Mouse (Mus musculus): Measurements from ENCODE around the gene Rdh11. TPM values are rescaled to one million over a fixed set of nuclear protein-coding genes. Genes with fewer than 3 reads are reported as not detected.

Rdh11 gene
- polyA plus RNA-seq, 1 experiment: 6.0 TPM

- no peak for DNase-seq (ENCODE audit: low read depth in 1 of 2, low spot score in 2 of 2)
- H3K36me3 ChIP-seq (ENCODE audit: control insufficient read depth, insufficient read depth, low read length): no peaks in the 10 kb centered on the region
- peaks cover 6% of the 10 kb centered on the region; the same call in 1 of the 2 replicates for H3K4me1 ChIP-seq (ENCODE audit: control insufficient read depth, insufficient read depth, insufficient read length)
- TF ChIP-seq CTCF (IDR thresholded peaks at IDR 0.05; ENCODE audit: extremely low read depth, insufficient read depth, insufficient read length, insufficient replicate concordance): no peak
- TF ChIP-seq POLR2A (IDR thresholded peaks at IDR 0.05; ENCODE audit: low read depth, low read length): no peak
- no peak overlapping the region for H3K4me3 ChIP-seq (ENCODE audit: extremely low read depth, insufficient read depth, insufficient read length)
- WGBS: 30% methylated on average over 5 of the region's 5 CpGs
- no peak overlapping the region for H3K27ac ChIP-seq (ENCODE audit: insufficient read depth, low read length)
- peaks cover 12% of the 10 kb centered on the region for H3K27me3 ChIP-seq (ENCODE audit: control insufficient read depth, insufficient read depth, low read length)
These were observed 60.2 kb downstream of the Rdh11 start for GRCm38 (mm10) chr12:79131706-79132460.

GRCm38 (mm10) chr12:79131178-79131675 is 60.9 kb downstream of the Rdh11 start:
- TF ChIP-seq POLR2A (IDR thresholded peaks at IDR 0.05; ENCODE audit: low read depth, low read length): no peak
- TF ChIP-seq CTCF (IDR thresholded peaks at IDR 0.05; ENCODE audit: extremely low read depth, insufficient read depth, insufficient read length, insufficient replicate concordance): no peak
- no peak for DNase-seq (ENCODE audit: low read depth in 1 of 2, low spot score in 2 of 2)
- WGBS: 5% methylated on average over 22 of the region's 22 CpGs
- Histone ChIP-seq H3K27me3 (ENCODE audit: control insufficient read depth, insufficient read depth, low read length) (peaks cover 12% of the 10 kb centered on the region), H3K27ac (ENCODE audit: insufficient read depth, low read length) (no peak overlapping the region), H3K4me3 (ENCODE audit: extremely low read depth, insufficient read depth, insufficient read length) (peak overlapping the region; percentile 50; the same call in 1 of the 2 replicates), H3K4me1 (ENCODE audit: control insufficient read depth, insufficient read depth, insufficient read length) (peaks cover 6% of the 10 kb centered on the region; the same call in 1 of the 2 replicates), H3K36me3 (ENCODE audit: control insufficient read depth, insufficient read depth, low read length) (no peaks in the 10 kb centered on the region)

GRCm38 (mm10) chr12:79130299-79131177 is 61.6 kb downstream of the Rdh11 start, which contains the start of gene Arg2:
Arg2 (plus strand) TSS chr12:79130777.
- peak within 1 kb of the TSS; percentile 50 for H3K4me3 ChIP-seq (ENCODE audit: extremely low read depth, insufficient read depth, insufficient read length)
- no peak within 1 kb of the TSS for H3K27ac ChIP-seq (ENCODE audit: insufficient read depth, low read length)
- H3K4me1 ChIP-seq (ENCODE audit: control insufficient read depth, insufficient read depth, insufficient read length): peaks cover 6% of the 10 kb centered on the region; the same call in 1 of the 2 replicates
- DNase-seq (ENCODE audit: low read depth in 1 of 2, low spot score in 2 of 2): peak; percentile 55 to 68
- H3K36me3 ChIP-seq (ENCODE audit: control insufficient read depth, insufficient read depth, low read length): no peaks in the 10 kb centered on the region
- TF ChIP-seq POLR2A (IDR thresholded peaks at IDR 0.05; ENCODE audit: low read depth, low read length) (no peak), CTCF (IDR thresholded peaks at IDR 0.05; ENCODE audit: extremely low read depth, insufficient read depth, insufficient read length, insufficient replicate concordance) (no peak)
- H3K27me3 ChIP-seq (ENCODE audit: control insufficient read depth, insufficient read depth, low read length): peaks cover 12% of the 10 kb centered on the region
- WGBS: 3% methylated on average over 47 of the region's 47 CpGs

Other genes with a start within 250 kb of the Rdh11 start
- 41.6 and 50.9 TPM in 2 replicates for gene Tmem229b, start 184.7 kb downstream of the Rdh11 start, polyA plus RNA-seq (2012; rRNA removed)
- 0.22 and 0.28 TPM in 2 replicates for gene Plekhh1, start 163.1 kb downstream of the Rdh11 start, polyA plus RNA-seq (2012; rRNA removed)
- 9.0 and 14.9 TPM in 2 replicates for gene Pigh, start 102.6 kb downstream of the Rdh11 start, polyA plus RNA-seq (2012; rRNA removed)
- gene Arg2, start 61.5 kb downstream of the Rdh11 start, polyA plus RNA-seq (2012; rRNA removed): 0.47 and 0.76 TPM in 2 replicates
- 25.0 and 25.6 TPM in 2 replicates for gene Vti1b, start 19.6 kb downstream of the Rdh11 start, polyA plus RNA-seq (2012; rRNA removed)
- 6.5 and 7.0 TPM in 2 replicates for gene Rdh12, start 16.6 kb upstream of the Rdh11 start, polyA plus RNA-seq (2012; rRNA removed)
- 28.7 and 29.4 TPM in 2 replicates for gene Zfyve26, start 104.0 kb upstream of the Rdh11 start, polyA plus RNA-seq (2012; rRNA removed)
- 0.26 and 0.39 TPM in 2 replicates for gene Rad51b, start 105.0 kb upstream of the Rdh11 start, polyA plus RNA-seq (2012; rRNA removed)